Mouse (Mus musculus) bone marrow macrophage, adult 2 months (primary cell): Measurements from ENCODE around the gene Tert.

Source experiments
- CTCF ChIP-seq: IDR thresholded peaks from 2 replicates; pipeline ENCODE4 v1.5.1; 2012; ENCODE audit warnings: low read depth, mild to moderate bottlenecking, low read length, moderate library complexity
- POLR2A ChIP-seq: IDR thresholded peaks from 2 replicates; pipeline ENCODE4 v1.6.1; 2012; ENCODE audit warnings: mild to moderate bottlenecking, low read depth, low read length, borderline replicate concordance

GRCm38 (mm10) chr13:73675161-73675560 lies 48.5 kb downstream of the Tert start:
- TF ChIP-seq CTCF (no peak), POLR2A (no peak)
